Mouse (Mus musculus) hindbrain, postnatal 0 days (tissue): Measurements from ENCODE around the gene Olfm1. TPM values are rescaled to one million over a fixed set of nuclear protein-coding genes. Genes with fewer than 3 reads are reported as not detected.
A peak's percentile ranks its signal among the peaks of the same experiment; 100 is the strongest.

Source experiments
- ATAC-seq: fragments of 200-750 bp; cut with Nextera tagmentation; 2 replicates; pipeline ENCODE4 v1.8.0; 2017; ENCODE audit warnings: mild to moderate bottlenecking, moderate TSS enrichment, moderate library complexity
- DNase-seq: peaks from one replicate; pipeline ENCODE4 v3.0.0-alpha.2; 2015; ENCODE audit warnings: low spot score
- H3K27ac ChIP-seq: fragments of 300-500 bp; sonication (generic); 2 replicates; pipeline ENCODE4 v1.5.1; 2014; ENCODE audit warnings: mild to moderate bottlenecking
- H3K27me3 ChIP-seq: fragments of 300-500 bp; sonication (generic); 2 replicates; pipeline ENCODE4 v1.6.1; 2014; ENCODE audit warnings: low read length, mixed read lengths; ENCODE audit not compliant: insufficient read depth
- H3K36me3 ChIP-seq: fragments of 300-500 bp; sonication (generic); 2 replicates; pipeline ENCODE4 v1.6.1; 2014; ENCODE audit warnings: low read length, mixed read lengths; ENCODE audit not compliant: insufficient read depth
- H3K4me1 ChIP-seq: fragments of 300-500 bp; sonication (generic); 2 replicates; pipeline ENCODE4 v1.6.1; 2014; ENCODE audit warnings: antibody characterized with exemption, low read length, mixed read lengths; ENCODE audit not compliant: insufficient read depth
- H3K4me2 ChIP-seq: fragments of 300-500 bp; sonication (generic); 2 replicates; pipeline ENCODE4 v1.6.1; 2014; ENCODE audit warnings: low read depth, mild to moderate bottlenecking, low read length, moderate library complexity, mixed read lengths
- H3K4me3 ChIP-seq: fragments of 300-500 bp; sonication (generic); 2 replicates; pipeline ENCODE4 v1.5.1; 2014; ENCODE audit warnings: low read length
- H3K9ac ChIP-seq: fragments of 300-500 bp; sonication (generic); replicated peaks from 2 replicates; pipeline ENCODE4 v1.6.1; 2014; ENCODE audit warnings: mild to moderate bottlenecking, low read length, moderate library complexity, mixed read lengths
- H3K9me3 ChIP-seq: fragments of 300-500 bp; sonication (generic); 2 replicates; pipeline ENCODE4 v1.6.1; 2016; ENCODE audit warnings: low read length, mixed read lengths
- CTCF ChIP-seq: IDR thresholded peaks from 2 replicates; pipeline ENCODE4 v1.5.1; 2016; ENCODE audit warnings: antibody characterized with exemption, control low read depth, low read depth
- WGBS: fragments of 180-500 bp; shearing (Covaris S2); extraction: QIAGEN DNeasy Blood & Tissue Kit; methylation state at CpG from one replicate; pipeline ENCODE4 v1.1.7; 2014; 5-methylcytosine and 5-hydroxymethylcytosine counted together
- polyA plus RNA-seq: library from polyadenylated mRNA; unstranded; fragments of >200 nt; fragmentation: Nextera tagmentation; extraction: Ambion mirVana; gene quantifications from 2 replicates; pipeline ENCODE4 v1.2.1, GENCODE M21; 2015
- total RNA-seq: library from RNA; depleted of rRNA; stranded (reverse); fragments of >200 nt; gene quantifications from 2 replicates; pipeline ENCODE4 v1.2.3, GENCODE M21; 2014

Olfm1 gene
- total and polyA plus RNA-seq, 2 experiments from 2014 or later: 367 to 460 TPM

- no peak for TF ChIP-seq CTCF
- H3K4me1 ChIP-seq: 0 out of 2 replicates have a peak, but pooled peaks cover 4% of the 10 kb centered on the region
Observed at GRCm38 (mm10) chr2:28149688-28150087, 43.1 kb upstream of the Olfm1 start.

GRCm38 (mm10) chr2:28160568-28160967, 32.2 kb upstream of the Olfm1 start:
- Histone ChIP-seq H3K27me3 (no peaks in the 10 kb centered on the region), H3K9ac (no peak overlapping the region), H3K4me3 (no peak overlapping the region), H3K36me3 (no peaks in the 10 kb centered on the region), H3K9me3 (no peaks in the 10 kb centered on the region), H3K4me1 (peaks cover 14% of the 10 kb centered on the region; the same call in 1 of the 2 replicates), H3K4me2 (no peak overlapping the region), H3K27ac (no peak overlapping the region)
- WGBS: 42% methylated on average over 7 of the region's 7 CpGs
- TF ChIP-seq CTCF: no peak
- DNase-seq: peak; percentile 13
- 0 out of 2 replicates have a peak, but pooled peaks have one; percentile 34 for ATAC-seq

More at GRCm38 (mm10) chr2:28149688-28150087, 43.1 kb upstream of the Olfm1 start:
- Histone ChIP-seq H3K4me3 (no peak overlapping the region), H3K36me3 (no peaks in the 10 kb centered on the region), H3K9ac (no peak overlapping the region), H3K27me3 (no peaks in the 10 kb centered on the region), H3K9me3 (no peaks in the 10 kb centered on the region), H3K27ac (no peak overlapping the region), H3K4me2 (no peak overlapping the region)
- DNase-seq: peak; percentile 20
- ATAC-seq: no peak
- WGBS: 67% methylated on average over 11 of the region's 11 CpGs

- Histone ChIP-seq H3K36me3 (no peaks in the 10 kb centered on the region), H3K9me3 (no peaks in the 10 kb centered on the region), H3K9ac (no peak overlapping the region), H3K27me3 (no peaks in the 10 kb centered on the region), H3K4me3 (no peak overlapping the region), H3K4me2 (no peak overlapping the region), H3K27ac (no peak overlapping the region), H3K4me1 (0 out of 2 replicates have a peak, but pooled peaks cover 2% of the 10 kb centered on the region)
- ATAC-seq (no peak), DNase-seq (no peak)
- no peak for TF ChIP-seq CTCF
- 53% methylated on average over 8 of the region's 8 CpGs for WGBS
Observed at GRCm38 (mm10) chr2:28165570-28165969, 27.2 kb upstream of the Olfm1 start.

- no peak for ATAC-seq
- no peaks in the 10 kb centered on the region for H3K9me3 ChIP-seq
- no peak overlapping the region for H3K27ac ChIP-seq
- WGBS: 45% methylated on average over 12 of the region's 12 CpGs
- no peaks in the 10 kb centered on the region for H3K36me3 ChIP-seq
- no peak overlapping the region for H3K9ac ChIP-seq
- no peak overlapping the region for H3K4me3 ChIP-seq
- DNase-seq: peak; percentile 28
- H3K27me3 ChIP-seq: no peaks in the 10 kb centered on the region
- H3K4me2 ChIP-seq: no peak overlapping the region
- peaks cover 5% of the 10 kb centered on the region; the same call in 1 of the 2 replicates for H3K4me1 ChIP-seq
- TF ChIP-seq CTCF: no peak
Observed at GRCm38 (mm10) chr2:28169336-28169735, 23.5 kb upstream of the Olfm1 start.

- no peak for TF ChIP-seq CTCF
- ATAC-seq (no peak), DNase-seq (no peak)
- Histone ChIP-seq H3K4me3 (no peak overlapping the region), H3K36me3 (no peaks in the 10 kb centered on the region), H3K9ac (no peak overlapping the region), H3K27me3 (no peaks in the 10 kb centered on the region), H3K27ac (no peak overlapping the region), H3K9me3 (no peaks in the 10 kb centered on the region), H3K4me2 (no peak overlapping the region), H3K4me1 (peaks cover 5% of the 10 kb centered on the region; the same call in 1 of the 2 replicates)
- WGBS: 52% methylated on average over 6 of the region's 6 CpGs
Observed at GRCm38 (mm10) chr2:28171962-28172361, 20.8 kb upstream of the Olfm1 start.

GRCm38 (mm10) chr2:28173225-28174141, 19.3 kb upstream of the Olfm1 start:
- H3K9me3 ChIP-seq: no peaks in the 10 kb centered on the region
- H3K9ac ChIP-seq: no peak overlapping the region
- H3K27ac ChIP-seq: no peak overlapping the region
- no peaks in the 10 kb centered on the region for H3K27me3 ChIP-seq
- no peak for ATAC-seq
- no peak for TF ChIP-seq CTCF
- WGBS: 68% methylated on average over 11 of the region's 11 CpGs
- no peak for DNase-seq
- H3K4me1 ChIP-seq: peaks cover 5% of the 10 kb centered on the region; the same call in 1 of the 2 replicates
- no peak overlapping the region for H3K4me3 ChIP-seq
- no peak overlapping the region for H3K4me2 ChIP-seq
- no peaks in the 10 kb centered on the region for H3K36me3 ChIP-seq

- Histone ChIP-seq H3K4me1 (peaks cover 5% of the 10 kb centered on the region; the same call in 1 of the 2 replicates), H3K9me3 (no peaks in the 10 kb centered on the region), H3K4me2 (no peak overlapping the region), H3K36me3 (no peaks in the 10 kb centered on the region), H3K9ac (no peak overlapping the region), H3K27me3 (no peaks in the 10 kb centered on the region), H3K4me3 (no peak overlapping the region), H3K27ac (no peak overlapping the region)
- no peak for TF ChIP-seq CTCF
- 80% methylated on average over 3 of the region's 3 CpGs for WGBS
- DNase-seq: no peak
- ATAC-seq: no peak
Observed at GRCm38 (mm10) chr2:28174441-28174840, 18.4 kb upstream of the Olfm1 start.
